Mouse (Mus musculus) brain, embryonic 14.5 days (tissue): ENCODE results near the gene Mras. TPM values are rescaled to one million over a fixed set of nuclear protein-coding genes. Genes with fewer than 3 reads are reported as not detected.

Experiments used
- DNase-seq: peaks from one replicate; pipeline ENCODE4 v3.0.0-alpha.2; 2011; ENCODE audit warnings: low read depth
- CTCF ChIP-seq: fragments of 200-500 bp; IDR thresholded peaks from 2 replicates; pipeline ENCODE4 v1.5.1; 2012; ENCODE audit warnings: inconsistent platforms, mild to moderate bottlenecking, moderate library complexity, borderline replicate concordance; ENCODE audit not compliant: insufficient read depth, insufficient read length; ENCODE audit errors: extremely low read depth
- POLR2A ChIP-seq: fragments of 200-500 bp; IDR thresholded peaks from 2 replicates; pipeline ENCODE4 v1.6.1; 2012; ENCODE audit warnings: mild to moderate bottlenecking, inconsistent platforms, borderline replicate concordance; ENCODE audit not compliant: poor library complexity, insufficient read depth, insufficient read length, severe bottlenecking; ENCODE audit errors: extremely low read depth
- polyA plus RNA-seq: library from polyadenylated mRNA; depleted of rRNA; stranded (reverse); fragments of >200 nt; gene quantifications from 2 replicates; pipeline ENCODE4 v1.2.3, GENCODE M21; 2012

Mras gene
- polyA plus RNA-seq, 1 experiment: 71.0 TPM

DNA sequence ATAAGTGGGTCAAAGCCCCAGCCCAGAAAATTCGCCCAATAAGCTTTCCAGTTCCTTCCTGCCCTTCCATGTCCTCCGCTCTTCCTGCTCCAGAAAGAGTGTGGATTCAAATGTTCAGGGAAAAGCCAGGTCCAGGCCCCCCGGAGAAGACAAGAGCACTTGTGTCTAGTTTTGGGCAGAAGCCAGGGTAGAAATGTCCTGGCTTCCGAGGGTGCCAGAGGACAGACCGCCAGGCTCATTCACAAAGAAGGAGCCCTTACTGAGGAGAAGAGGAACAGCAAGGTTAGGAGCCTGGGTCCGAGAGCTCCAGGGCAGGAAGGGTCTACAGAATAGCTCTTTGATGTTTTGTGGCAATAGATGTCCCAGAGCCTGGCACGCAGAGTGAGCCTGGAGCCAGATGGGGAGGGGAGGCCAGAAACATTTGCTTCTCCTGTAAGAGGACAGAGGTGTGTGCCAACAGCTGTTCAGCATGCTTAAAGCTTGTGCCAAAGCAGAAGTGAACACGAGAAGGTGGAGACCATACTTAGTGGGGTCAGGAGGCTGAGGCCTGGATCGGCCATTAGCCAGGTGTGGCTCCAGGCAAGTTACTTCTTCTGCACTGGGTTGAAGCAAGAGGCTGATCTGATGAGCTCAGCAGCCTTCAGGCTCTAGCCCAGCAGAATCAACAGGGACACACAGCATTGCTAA is 35.8 kb downstream of the Mras start:
- no peak for TF ChIP-seq CTCF
- no peak for TF ChIP-seq POLR2A
- peak; percentile 47 for DNase-seq

DNA sequence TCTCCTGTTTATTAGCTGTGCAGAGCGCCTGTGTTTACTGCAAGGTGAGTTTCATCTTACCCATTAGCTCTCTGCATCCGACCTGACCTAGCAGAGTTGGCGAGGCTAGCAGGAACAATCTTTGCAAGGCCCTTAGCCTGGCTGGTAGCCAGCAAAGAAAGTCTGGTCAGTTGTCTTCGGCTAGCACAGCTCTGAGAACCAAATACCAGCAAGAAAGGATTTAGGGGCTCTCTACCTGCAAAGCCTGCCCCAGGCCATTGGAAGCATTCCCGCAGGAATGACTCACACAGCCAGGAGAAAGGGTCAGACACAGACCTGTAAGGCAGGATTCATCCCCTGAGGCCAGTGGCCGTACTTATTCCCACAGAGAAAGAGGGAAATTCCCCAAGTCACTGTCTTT is 36.4 kb downstream of the Mras start:
- DNase-seq: no peak
- TF ChIP-seq POLR2A (no peak), CTCF (no peak)

DNA sequence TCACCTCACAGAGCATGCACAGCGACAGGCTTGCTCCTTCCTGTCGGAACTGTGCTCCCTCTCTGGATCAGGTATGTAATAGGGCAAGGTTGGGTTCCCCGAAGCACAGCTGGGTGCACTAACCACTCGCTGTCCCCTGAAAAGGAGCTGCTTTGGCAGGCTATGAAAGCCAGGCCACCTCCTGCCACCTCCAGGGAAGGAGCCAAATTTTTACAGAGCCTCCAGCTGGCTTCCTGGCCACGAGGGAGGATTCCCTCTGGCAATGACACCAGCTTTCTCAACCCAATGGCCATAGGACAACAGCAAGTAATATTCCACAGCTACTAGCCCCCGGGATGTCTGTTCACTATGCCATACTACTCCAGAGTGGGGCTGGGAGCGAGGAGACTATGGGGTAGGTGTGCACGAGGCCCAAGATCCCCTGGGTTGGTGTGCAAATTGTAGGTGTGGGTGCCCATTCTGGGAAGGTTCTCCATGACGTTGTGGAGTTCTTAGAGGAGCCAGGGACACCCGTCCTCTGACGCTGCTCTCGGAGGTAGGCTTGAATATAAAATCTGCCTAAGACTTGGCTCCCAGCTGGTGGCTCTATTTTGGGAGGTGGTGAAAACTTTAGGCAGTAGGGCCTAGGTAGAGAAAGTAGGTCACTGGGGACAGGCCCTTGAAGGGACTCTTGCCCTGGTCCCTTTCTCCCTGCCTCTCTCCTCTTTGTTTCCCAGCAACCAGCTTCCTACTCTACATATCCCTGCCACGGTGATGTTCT is 39.9 kb downstream of the Mras start:
- DNase-seq: no peak
- TF ChIP-seq POLR2A (no peak), CTCF (no peak)

DNA sequence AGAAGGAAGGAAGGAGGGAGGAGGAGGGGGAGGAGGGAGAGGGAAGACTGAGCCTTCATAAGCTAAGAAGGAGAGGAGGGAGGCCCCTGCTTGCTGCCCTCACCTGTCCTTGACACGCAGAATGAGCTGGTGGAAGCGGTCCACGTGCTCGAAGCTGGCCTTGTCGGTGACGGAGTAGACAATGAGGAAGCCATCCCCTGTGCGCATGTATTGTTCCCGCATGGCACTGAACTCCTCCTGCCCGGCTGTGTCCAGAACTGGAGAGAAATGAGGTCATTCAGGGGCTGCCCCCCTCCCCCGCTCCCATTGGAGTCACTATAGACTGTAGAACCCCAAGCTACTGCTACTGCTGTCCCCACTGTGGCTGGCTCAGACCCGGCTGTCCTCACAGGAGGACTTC is 42.8 kb downstream of the Mras start:
- DNase-seq: no peak
- TF ChIP-seq POLR2A (no peak), CTCF (no peak)

DNA sequence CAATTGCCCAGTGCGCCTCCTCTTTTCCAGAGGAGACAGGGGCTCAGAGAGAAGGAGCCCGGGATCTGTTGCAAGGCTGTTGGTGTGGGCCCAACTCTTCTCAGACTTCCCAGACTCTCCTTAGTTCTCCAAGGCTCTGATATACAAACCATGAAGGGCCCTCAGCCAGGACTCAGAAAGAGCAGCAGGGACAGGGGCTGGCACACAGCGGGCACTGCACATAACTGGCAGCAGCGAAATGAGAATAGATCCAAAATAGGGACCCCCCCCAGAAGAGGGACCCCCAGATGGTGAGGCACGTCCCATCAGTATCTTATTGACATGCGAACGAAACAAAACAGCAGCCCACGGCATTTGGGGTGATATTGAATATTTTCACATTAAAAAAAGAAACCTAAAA is 44.0 kb downstream of the Mras start:
- TF ChIP-seq POLR2A: no peak
- TF ChIP-seq CTCF: no peak
- DNase-seq: no peak

DNA sequence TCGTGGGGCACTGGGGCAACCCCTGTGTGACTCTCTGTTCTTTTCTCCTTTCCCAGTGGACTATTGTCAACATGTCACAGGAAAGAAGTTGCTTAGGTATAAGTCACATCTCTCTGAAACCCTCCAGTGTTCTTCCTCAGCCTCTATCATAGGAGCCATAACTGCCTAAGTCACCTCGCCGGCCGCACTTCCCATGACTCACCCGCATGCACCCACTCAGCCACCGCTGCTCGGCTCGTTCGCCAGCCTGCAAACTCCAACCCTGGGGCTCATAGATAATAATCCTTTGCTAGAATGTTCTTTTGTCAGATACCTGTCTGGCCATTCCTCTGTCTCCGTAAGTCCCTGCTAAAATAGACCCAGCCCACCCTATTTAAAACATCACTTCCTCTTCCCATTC is 45.6 kb downstream of the Mras start:
- no peak for TF ChIP-seq POLR2A
- no peak for TF ChIP-seq CTCF
- DNase-seq: no peak

DNA sequence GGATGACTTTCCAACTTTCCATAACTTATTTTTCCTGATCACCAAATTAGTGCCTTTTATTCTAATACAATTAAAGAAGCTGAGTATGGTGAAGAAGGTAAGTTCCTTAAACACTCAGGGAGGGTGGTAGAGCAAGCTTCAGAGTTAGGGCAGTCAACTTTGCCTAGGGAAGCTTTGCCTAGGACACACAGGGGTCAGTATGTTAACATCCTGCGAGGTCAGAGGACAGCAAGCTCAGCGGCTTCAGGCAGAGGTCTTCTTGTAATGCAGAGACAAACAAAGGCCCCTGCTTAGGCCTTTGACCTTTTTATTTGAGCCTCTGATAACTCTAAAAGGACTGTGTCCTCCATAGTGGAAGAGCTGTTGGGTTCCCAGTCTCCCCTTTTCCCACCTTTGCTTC is 46.5 kb downstream of the Mras start:
- TF ChIP-seq POLR2A (no peak), CTCF (no peak)
- no peak for DNase-seq

DNA sequence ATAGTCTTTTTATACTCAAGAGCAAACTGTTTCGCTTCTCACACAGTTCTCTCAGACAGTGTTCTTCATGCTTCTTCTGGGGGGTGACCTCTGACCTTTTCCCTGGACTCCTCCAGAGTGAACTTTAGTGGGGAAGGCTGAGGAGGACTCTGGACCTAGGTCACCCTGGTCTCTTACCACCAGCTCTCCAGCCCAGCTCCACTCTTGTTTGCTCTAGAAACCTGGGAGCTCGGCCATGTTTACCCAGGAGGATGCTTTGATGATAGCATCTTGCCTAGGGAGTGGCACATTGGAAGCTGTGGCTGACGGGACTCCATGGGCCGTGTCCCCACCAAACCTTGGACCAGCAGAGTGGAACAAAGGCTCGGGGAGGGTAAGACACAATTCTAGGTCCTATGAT is 47.0 kb downstream of the Mras start:
- no peak for DNase-seq
- TF ChIP-seq POLR2A: no peak
- no peak for TF ChIP-seq CTCF

DNA sequence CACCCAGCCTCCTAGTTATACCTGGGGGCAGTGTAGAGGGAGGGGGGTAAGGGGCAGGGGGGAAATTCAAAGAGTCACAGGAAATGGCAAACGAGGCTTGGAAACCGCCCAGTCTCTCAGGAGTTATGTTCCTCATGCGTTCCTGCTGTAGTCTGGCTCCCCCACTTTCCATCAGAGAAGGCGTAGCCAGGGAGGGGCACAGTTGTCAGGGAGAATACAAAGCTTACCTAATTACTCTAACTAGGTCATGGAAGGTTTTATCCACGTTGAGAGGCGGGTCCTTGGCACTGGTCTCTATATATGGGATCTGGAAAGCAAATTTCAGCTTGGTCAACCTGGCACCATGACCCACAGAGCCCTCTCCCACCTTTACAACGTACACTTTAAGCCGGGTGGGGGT is 47.7 kb downstream of the Mras start:
- DNase-seq: no peak

DNA sequence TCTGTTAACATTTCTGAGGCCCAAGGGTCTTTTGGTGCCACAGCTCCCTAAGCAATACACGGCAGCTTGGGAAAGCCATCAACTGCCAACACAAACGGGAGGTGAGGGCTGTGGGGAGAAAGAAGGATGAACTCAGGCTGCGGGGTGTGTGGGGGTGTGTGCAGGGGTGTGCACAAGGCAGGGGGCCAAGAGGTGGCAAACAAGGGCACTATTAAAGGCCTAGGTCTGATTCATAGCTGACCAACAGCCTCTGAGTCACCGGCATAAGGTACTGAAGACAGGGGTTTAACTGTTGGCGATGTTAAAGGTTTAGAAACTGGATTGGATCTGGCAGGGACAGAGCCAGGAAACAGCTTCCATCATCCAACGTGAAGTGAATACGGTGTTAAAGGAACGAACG is 48.3 kb downstream of the Mras start:
- DNase-seq: no peak

More for the DNA sequence above, 47.7 kb downstream of the Mras start:
- TF ChIP-seq CTCF (no peak), POLR2A (no peak)

DNA sequence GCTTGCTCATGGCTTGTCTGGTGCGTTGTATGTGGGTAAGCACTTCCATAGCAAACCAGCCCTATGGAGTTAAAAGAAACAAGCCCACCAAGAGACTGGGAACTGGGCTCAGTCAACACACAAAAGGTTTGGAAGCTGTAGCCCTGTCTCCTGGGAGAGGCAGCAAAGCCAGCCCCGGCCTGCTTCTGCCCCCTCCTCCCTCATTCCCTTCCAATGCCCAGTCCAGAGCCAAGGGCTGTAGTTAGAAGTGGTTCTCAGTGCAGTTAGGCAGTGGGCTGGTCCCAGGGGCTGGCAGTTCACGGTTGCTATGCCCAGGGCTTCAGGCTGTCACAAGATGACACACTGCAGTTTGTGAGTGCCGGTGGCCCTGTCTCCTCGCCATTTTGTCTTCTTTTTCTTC is 49.1 kb downstream of the Mras start:
- peak; percentile 66 for DNase-seq
- TF ChIP-seq POLR2A: no peak
- TF ChIP-seq CTCF: no peak

More for the DNA sequence above, 48.3 kb downstream of the Mras start:
- no peak for TF ChIP-seq CTCF
- no peak for TF ChIP-seq POLR2A

DNA sequence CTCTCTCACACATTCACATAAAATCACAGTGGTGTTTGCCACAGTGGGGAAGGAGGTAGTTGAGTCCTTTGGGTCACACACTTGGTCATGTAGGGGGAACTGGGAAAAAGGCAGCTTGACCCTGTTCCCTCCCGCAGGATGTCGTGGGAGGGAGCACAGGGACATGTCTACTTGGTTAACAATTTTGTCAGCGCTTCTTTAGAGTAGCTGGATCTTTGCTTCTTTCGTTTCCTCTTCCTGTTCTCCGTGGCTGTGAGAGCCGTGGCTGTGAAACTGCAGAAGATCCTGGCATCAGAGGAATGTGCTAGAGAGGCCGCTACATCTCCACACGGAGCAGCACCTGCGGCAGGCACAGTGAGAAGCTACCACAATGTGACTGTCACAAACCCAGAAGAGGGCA is 54.6 kb downstream of the Mras start:
- TF ChIP-seq CTCF (no peak), POLR2A (no peak)
- no peak for DNase-seq

DNA sequence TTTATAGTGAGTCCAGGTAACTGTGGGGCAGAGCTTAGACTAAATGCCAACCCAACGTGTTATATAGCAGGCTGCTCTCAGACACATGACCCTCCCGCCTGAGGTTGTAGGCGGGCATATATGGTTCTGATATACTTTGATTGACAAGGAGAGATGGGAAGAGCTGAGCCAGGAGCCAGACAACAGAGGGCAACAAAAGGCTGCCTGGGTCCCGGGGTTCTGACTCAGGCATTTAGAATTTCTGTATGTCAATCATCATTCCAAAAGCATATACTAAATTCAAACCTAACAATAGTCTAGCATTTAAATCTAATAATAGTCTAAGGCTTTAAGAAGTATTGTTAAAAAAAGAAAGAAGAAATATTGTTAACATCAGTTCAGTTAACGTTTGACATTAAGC is 58.0 kb downstream of the Mras start:
- TF ChIP-seq CTCF: no peak
- no peak for TF ChIP-seq POLR2A
- DNase-seq: no peak
